Mouse (Mus musculus) olfactory bulb, adult 2 months (tissue): ENCODE results near the gene Cd300lf.

ENCODE experiments used
- CTCF ChIP-seq: fragments of 200-500 bp; IDR thresholded peaks from 2 replicates; pipeline ENCODE4 v1.5.1; 2012; ENCODE audit warnings: low read depth, mild to moderate bottlenecking, low read length, moderate library complexity; ENCODE audit not compliant: insufficient read depth
- POLR2A ChIP-seq: fragments of 200-500 bp; IDR thresholded peaks from 2 replicates; pipeline ENCODE4 v1.6.1; 2012; ENCODE audit warnings: mild to moderate bottlenecking, low read depth, low read length, moderate library complexity; ENCODE audit not compliant: insufficient read depth

DNA sequence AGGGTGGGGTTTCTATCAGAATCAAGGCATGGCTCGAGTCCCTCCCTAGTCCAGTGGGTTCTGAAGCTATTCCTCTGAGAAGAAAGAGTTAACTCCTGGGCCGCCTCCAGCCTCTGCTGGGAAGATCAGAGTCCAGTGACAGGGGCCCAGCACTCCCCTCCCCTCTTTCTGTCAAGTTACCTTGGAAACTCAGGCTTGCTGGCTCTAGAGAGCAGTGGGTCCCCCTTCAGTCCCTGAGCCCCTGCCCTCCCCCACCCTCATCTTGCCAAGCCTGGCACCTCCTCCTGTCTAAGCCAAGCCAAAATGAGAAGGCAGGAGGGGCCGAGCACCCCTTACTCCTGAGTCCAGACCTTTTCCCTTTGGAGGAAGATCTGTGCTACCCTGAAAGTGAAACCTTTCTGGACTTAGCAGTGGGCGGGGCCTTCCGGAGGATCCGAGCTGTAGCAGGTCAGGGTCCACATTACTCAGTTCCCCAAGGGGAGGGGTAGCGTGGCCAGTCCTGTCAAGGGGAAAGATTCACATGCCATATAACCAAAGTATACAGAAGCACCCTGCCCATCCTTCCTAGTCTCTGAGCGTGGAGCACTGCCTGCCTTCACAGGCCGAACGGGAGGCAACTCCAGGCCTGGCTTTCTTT, 43.9 kb upstream of the Cd300lf start:
- TF ChIP-seq POLR2A (no peak), CTCF (no peak)
